Mouse (Mus musculus) bone marrow, adult 2 months (tissue): ENCODE measurements at regions not wholly inside any gene's neighbourhood (a gene's known extent, or its start where the extent isn't known, plus 50 kb on each side); places are given as distances from the start of the nearest gene placed in this dataset.

Experiments used
- CTCF ChIP-seq: fragments of 200-500 bp; IDR thresholded peaks from 2 replicates; pipeline ENCODE4 v1.5.1; 2011; ENCODE audit warnings: low read length, control low read depth; ENCODE audit not compliant: control insufficient read depth, insufficient read depth
- POLR2A ChIP-seq: fragments of 200-500 bp; IDR thresholded peaks from 2 replicates; pipeline ENCODE4 v1.6.1; 2011; ENCODE audit warnings: low read depth, mild to moderate bottlenecking, control low read depth, low read length, borderline replicate concordance; ENCODE audit not compliant: control insufficient read depth

DNA sequence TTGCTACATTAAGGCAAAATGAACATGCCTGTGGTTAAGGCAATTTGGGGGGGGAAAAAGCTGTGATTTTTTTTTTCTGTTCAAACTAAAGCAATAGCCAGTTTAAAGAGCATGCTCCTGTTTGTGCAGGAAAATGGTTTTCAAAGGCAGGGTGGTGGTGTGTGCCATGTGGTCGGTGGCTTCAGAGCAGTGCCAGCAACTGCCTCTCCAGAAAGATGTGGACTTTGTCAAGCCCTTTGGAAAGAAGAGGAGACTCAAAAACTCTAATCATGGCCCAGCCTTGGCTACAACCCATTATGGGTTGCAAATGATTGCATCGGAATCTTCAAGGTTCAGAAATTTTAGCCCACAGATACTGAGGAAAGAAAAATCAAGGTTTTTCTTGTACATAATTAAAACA is 382.4 kb upstream of the Arid1b start:
- no peak for TF ChIP-seq CTCF
- TF ChIP-seq POLR2A: no peak
